In the genomic region with DNA sequence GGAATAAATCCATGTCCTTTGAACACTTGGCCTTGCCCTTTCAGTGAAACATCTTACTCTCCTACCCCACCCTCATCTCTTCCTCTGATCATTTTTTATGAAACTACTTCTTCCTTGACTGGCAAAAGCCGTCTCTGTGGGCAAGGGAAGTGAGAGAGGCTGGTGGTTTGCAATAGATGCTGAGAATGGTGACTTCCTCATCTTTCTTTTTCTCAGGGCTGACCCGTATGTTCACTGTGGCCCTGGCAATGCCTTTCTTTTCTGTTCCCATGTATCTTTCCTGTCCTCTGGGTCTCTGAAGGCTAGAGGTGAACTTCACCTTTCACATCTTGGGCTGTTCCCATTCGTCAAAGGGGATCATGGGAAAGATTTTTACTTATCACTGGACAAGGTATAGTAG, we compare ENCODE assay signal across 16 mouse cellular contexts.
DNase-seq lines count a peak whose midpoint lies in the region; TF ChIP-seq lines count a peak whose summit lies in the region.
"Had no signal": no experiment of that assay in that cellular context is flagged by ENCODE, and none has a peak within 500 bp of the region (broad histone marks: within the 10 kb centered on the region; RNA-seq: fewer than 3 reads in every experiment).

No protein-coding gene starts in this region.

- no peak for TF ChIP-seq POLR2A in embryonic fibroblast, embryonic 13.5 days (IDR thresholded peaks at IDR 0.05; ENCODE audit: low read depth, low read length)

- no peak overlapping the region for H3K4me3 ChIP-seq in embryonic fibroblast, embryonic 13.5 days (ENCODE audit: insufficient read depth, low read length)
- H3K4me3 ChIP-seq: hindbrain, embryonic 15.5 days; limb, embryonic 15.5 days; neural tube, embryonic 15.5 days had no signal

- intact Hi-C loops in heart, postnatal 25 days (cut with DNase I): no loop called here
- intact Hi-C loops in heart, postnatal 14 days (cut with DNase I): loop anchor here (10.0 kb wide), 1 partner anchor 635 kb away; a partner anchor contains a TSS

- peaks cover 22% of the 10 kb centered on the region for H3K4me1 ChIP-seq in embryonic fibroblast, embryonic 13.5 days (ENCODE audit: control insufficient read depth, insufficient read depth, low read length)

- DNase-seq in heart, adult 8-10 months (ENCODE audit: low spot score): peak; percentile 26
- no peak for DNase-seq in heart, postnatal 25 days (ENCODE audit: low spot score)
- peak; percentile 82 for DNase-seq in A20 (ENCODE audit: low read depth, low spot score)
- DNase-seq in spleen, adult 12 weeks (ENCODE audit: low spot score): peak; percentile 18
- DNase-seq in cerebellum, adult 9-11 months: no peak
- DNase-seq in cerebellum, postnatal 10 days: no peak
- no peak for DNase-seq in heart, postnatal 14 days
- DNase-seq: adrenal gland, postnatal 14 days; gastrocnemius, postnatal 25 days; kidney, adult 18-20 months; right cerebral cortex, adult 18-20 months; thymus, postnatal 14 days had no signal

- TF ChIP-seq CTCF in embryonic fibroblast, embryonic 13.5 days (IDR thresholded peaks at IDR 0.05; ENCODE audit: borderline replicate concordance, insufficient read depth, low read length): no peak

- peak overlapping the region; percentile 75 for H3K27ac ChIP-seq in embryonic fibroblast, embryonic 13.5 days (ENCODE audit: insufficient read depth, low read length)
- H3K27ac ChIP-seq: hindbrain, embryonic 15.5 days; limb, embryonic 15.5 days; neural tube, embryonic 15.5 days had no signal

Comparison
In these comparisons a context has a peak if more than half of its experiments do, and no peak if none do; other contexts are left out.
1. DNase-seq: peak in heart, adult 8-10 months (single experiment), A20 (single experiment) and spleen, adult 12 weeks (single experiment); none in heart, postnatal 25 days (single experiment), cerebellum, adult 9-11 months (single experiment), cerebellum, postnatal 10 days (0 of 2) and heart, postnatal 14 days (0 of 2).